Mouse (Mus musculus): ENCODE data around the gene Scnn1a. TPM values are rescaled to one million over a fixed set of nuclear protein-coding genes. Genes with fewer than 3 reads are reported as not detected.

Scnn1a gene
- polyA plus RNA-seq, 1 experiment from 2014 or later, result 0.44 TPM

DNA sequence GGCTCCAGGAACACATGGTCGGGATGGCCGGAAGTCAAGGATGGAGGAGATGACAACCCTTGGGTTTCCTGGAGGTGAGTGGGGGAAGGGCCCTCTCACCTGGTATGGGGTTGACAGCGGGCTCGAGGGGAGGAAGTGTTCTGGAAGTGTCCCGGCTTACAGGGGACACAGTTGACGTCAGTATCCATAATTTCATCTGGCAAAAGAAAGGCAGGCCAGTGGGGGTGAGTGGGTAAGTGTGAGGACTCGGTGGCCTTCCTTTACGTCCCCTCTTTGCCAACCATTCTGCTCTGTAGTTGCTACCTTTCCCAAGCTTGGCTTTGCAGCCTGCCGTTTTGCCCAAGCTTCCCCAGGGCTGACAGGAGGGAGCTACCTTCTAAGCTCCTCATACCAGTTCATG lies 8.3 kb upstream of the Scnn1a start:
- no peak overlapping the region for H3K27ac ChIP-seq (replicated peaks)
- H3K27me3 ChIP-seq (replicated peaks), result no peaks in the 10 kb centered on the region; the same call in 1 of the 2 replicates
- peaks cover 19% of the 10 kb centered on the region for H3K4me1 ChIP-seq
- peak overlapping the region; percentile 51 for H3K4me2 ChIP-seq
- no peaks in the 10 kb centered on the region for H3K36me3 ChIP-seq
- H3K9me3 ChIP-seq (replicated peaks), result no peaks in the 10 kb centered on the region
- WGBS, result 88% methylated on average over 9 of the region's 9 CpGs
- no peak overlapping the region for H3K4me3 ChIP-seq (replicated peaks)
- H3K9ac ChIP-seq (replicated peaks), result no peak overlapping the region
- no peak for ATAC-seq (ENCODE audit: low FRiP score)

DNA sequence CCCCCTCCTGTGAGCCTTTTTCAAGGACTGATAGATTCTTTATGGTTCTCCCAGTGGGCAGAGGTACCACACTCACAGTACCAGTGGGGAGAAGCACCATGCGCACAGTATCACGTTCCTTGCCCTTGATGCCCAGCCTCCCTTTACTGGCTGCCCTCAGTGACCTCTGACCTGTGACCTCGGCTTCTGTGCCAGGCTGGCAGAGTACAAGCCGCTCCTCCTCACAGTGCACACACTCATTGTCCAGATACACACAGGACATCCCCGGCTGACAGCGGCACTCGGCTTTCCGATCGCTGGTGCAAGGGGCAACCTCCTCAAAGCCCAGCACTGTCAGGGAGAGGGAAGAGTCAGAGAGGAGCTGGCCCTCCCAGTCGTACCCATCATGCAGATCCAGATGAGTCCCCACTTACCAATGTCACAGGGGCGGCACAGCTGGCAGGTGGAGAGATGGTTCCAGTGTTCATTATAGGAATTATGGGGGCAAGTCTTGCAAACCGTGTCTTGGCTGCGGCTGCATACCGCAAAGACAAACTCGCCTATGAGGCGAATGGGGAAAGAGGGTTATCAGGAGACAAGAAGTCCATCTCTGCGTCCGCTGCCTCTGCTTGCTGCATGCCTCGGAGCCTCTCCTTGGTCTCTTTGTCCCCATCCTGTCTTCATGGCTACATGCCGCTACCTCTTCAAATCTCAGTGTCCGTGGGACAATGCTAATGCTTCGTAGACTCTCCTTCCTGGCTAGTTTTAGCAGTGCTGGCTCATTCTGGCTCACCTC lies 7.7 kb upstream of the Scnn1a start:
- 69% methylated on average over 22 of the region's 22 CpGs for WGBS
- Histone ChIP-seq H3K9me3 (replicated peaks) (no peaks in the 10 kb centered on the region), H3K27me3 (replicated peaks) (no peaks in the 10 kb centered on the region; the same call in 1 of the 2 replicates), H3K27ac (replicated peaks) (no peak overlapping the region), H3K4me2 (peak overlapping the region; percentile 51), H3K4me1 (peaks cover 19% of the 10 kb centered on the region), H3K9ac (replicated peaks) (no peak overlapping the region), H3K36me3 (no peaks in the 10 kb centered on the region), H3K4me3 (replicated peaks) (peak overlapping the region; percentile 36)
- ATAC-seq (ENCODE audit: low FRiP score), result no peak

DNA sequence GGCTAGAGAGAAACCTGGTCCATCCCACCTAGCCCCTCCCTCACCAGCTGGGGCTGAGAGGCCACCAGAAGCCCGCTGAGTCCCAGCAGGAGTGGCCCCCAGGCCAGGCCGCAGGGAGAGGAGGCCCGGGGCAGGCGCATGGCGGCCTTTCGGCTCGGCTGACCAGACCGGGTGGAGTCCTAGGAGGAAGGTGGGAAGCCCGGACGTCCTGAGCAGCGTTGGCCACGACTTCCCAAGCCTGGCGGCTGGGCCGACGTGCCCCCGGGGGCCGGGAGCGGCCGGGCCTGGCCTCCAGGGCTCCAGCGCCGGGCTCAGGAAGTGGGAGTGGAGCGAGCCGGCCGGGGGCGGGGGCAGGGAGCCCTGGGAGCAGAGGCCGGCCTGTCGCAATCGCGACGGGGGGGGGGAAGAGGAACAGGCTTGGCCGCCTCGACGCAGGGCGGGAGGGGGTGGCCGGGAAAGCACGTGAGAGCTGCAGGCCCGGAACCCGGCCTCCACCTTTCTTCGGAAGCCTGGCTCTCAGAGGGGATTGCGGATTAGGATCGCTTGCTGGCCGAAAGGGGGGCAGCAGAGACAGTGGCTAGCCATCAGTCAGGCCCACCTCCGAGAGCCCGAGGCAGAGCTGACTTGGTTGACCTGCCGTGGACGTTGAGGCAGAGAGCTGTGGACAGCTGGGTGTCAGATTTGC lies 6.8 kb upstream of the Scnn1a start, which contains the start of gene Ltbr:
Gene Ltbr (minus strand): TSS at position 340 of the 685 bp plus-strand sequence.
- no peak within 1 kb of the TSS for H3K27ac ChIP-seq (replicated peaks)
- ATAC-seq (ENCODE audit: low FRiP score), result peak; percentile 59; the same call in 1 of the 2 replicates
- no peaks in the 10 kb centered on the region for H3K36me3 ChIP-seq
- peak within 1 kb of the TSS; percentile 36 for H3K4me3 ChIP-seq (replicated peaks)
- 3% methylated on average over 43 of the region's 46 CpGs for WGBS
- peaks cover 19% of the 10 kb centered on the region for H3K4me1 ChIP-seq
- H3K4me2 ChIP-seq, result peak within 1 kb of the TSS; percentile 51
- H3K9ac ChIP-seq (replicated peaks), result peak within 1 kb of the TSS; percentile 44
- H3K27me3 ChIP-seq (replicated peaks), result no peaks in the 10 kb centered on the region; the same call in 1 of the 2 replicates
- no peaks in the 10 kb centered on the region for H3K9me3 ChIP-seq (replicated peaks)

DNA sequence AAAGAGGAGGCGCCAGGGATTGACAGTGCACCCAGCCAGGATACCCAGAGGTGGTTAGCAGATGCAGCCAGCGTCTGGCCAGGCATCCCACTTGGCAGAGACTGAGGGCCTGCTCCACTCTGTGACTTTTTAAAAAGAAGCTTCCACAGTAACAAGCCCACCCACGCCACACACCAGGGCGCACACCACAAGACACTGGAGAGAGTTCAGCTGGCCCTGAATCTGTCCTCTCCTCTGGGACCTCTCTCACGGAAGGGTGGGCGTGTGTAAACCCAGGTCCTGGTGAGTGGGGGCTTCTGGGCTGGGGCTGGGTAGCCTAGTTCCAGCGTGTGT lies 6.3 kb upstream of the Scnn1a start:
- peak; percentile 21 for ATAC-seq (ENCODE audit: low FRiP score)
- WGBS, result 53% methylated on average over 7 of the region's 7 CpGs
- peak overlapping the region; percentile 36 for H3K4me3 ChIP-seq (replicated peaks)

DNA sequence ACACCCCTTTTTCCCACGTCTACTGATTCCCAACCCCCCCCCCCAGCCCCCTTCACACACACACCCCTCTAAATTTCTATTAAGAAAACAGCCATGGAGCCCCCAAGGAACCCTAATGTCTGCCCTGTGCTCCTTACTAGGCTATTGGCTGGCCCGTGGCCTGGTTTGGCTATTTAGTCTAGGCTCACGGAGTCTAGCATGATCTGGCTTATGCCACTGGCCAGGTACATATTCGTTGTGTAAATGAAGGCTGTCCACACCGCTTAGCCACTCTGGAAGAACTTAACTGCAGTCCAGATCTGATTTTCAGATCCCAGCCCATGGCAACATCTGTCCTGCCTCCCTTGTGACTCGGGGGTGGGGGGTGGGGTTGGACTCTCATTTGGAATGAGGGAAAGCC lies 5.7 kb upstream of the Scnn1a start:
- 69% methylated on average over 6 of the region's 6 CpGs for WGBS
- Histone ChIP-seq H3K4me2 (no peak overlapping the region), H3K36me3 (no peaks in the 10 kb centered on the region), H3K9me3 (replicated peaks) (no peaks in the 10 kb centered on the region), H3K9ac (replicated peaks) (no peak overlapping the region), H3K4me3 (replicated peaks) (no peak overlapping the region), H3K27ac (replicated peaks) (no peak overlapping the region), H3K27me3 (replicated peaks) (peaks cover 7% of the 10 kb centered on the region), H3K4me1 (peaks cover 19% of the 10 kb centered on the region)
- no peak for ATAC-seq (ENCODE audit: low FRiP score)

More for the DNA sequence above, 6.3 kb upstream of the Scnn1a start:
- no peak overlapping the region for H3K27ac ChIP-seq (replicated peaks)
- H3K9ac ChIP-seq (replicated peaks), result peak overlapping the region; percentile 44; the same call in 1 of the 2 replicates
- peaks cover 19% of the 10 kb centered on the region for H3K4me1 ChIP-seq
- H3K27me3 ChIP-seq (replicated peaks), result peaks cover 3% of the 10 kb centered on the region
- no peaks in the 10 kb centered on the region for H3K9me3 ChIP-seq (replicated peaks)
- H3K36me3 ChIP-seq, result no peaks in the 10 kb centered on the region
- H3K4me2 ChIP-seq, result peak overlapping the region; percentile 51

DNA sequence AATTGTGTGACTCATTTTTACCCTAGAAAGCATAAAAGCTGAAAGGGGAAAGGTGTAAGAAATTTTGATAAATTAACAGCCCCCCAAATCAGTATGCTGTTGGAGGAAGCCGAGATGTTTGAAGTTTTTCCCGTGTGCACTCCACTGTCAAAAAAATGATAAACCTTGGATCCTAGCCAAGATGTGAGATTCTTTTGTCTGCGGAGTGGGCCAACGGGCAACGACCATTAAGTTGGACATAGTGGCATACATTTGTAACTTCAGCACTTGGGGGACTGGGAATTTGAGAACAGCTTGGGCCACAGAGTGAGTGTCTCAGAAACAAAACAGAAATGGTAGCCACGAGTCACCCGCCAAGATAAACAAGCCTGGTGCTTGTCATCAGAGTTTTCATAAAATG lies 3.4 kb upstream of the Scnn1a start:
- H3K9me3 ChIP-seq (replicated peaks), result no peaks in the 10 kb centered on the region
- H3K27me3 ChIP-seq (replicated peaks), result peaks cover 30% of the 10 kb centered on the region
- peaks cover 26% of the 10 kb centered on the region for H3K4me1 ChIP-seq
- H3K4me2 ChIP-seq, result no peak overlapping the region
- ATAC-seq (ENCODE audit: low FRiP score), result no peak
- H3K27ac ChIP-seq (replicated peaks), result no peak overlapping the region
- no peaks in the 10 kb centered on the region for H3K36me3 ChIP-seq
- 71% methylated on average over 7 of the region's 7 CpGs for WGBS
- no peak overlapping the region for H3K9ac ChIP-seq (replicated peaks)
- H3K4me3 ChIP-seq (replicated peaks), result no peak overlapping the region

DNA sequence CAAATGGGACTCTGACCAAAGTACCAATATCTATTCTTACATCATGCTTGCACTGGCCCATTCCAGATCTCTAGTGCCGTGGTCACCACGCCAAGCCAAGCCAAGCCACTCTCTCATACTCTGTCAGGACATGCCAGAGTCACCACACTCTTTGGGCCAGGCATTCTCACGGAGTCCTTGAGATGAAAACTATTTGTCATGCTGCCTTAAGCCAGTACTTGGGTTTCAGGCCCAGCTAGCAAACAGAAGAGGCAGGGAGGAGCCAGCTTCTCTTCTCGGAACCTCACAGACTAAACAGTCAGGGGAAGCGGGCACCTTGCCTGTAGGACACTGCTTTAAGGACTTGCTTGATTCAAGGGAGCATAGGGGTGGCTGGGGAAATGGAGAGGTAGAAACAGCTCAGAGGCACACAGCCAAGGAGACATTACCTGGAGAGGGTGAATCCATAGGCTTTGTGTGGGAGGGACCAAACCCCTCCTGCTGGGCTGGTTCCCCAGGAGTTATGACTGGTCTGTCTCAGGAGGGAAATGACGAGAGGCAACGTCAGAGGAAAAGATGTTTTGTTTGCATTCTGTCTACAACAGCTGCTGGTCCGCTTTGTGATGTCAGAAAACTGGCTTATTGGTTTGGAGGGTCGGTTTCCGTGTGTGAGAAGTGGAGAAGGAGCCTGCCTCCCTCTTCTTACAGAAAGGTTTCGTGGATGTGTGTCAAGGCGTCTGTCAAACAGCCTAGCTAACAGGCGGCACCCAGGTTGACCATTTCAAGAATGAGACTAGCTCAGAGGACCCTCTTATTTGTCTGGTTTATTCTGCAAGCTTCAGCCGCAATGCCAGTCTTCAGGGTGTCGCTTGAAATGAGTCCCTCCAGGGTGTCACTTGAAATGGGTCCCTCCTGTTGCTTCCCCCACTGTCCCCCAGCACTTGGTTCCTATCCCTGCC lies 1.2 kb upstream of the Scnn1a start:
- H3K27me3 ChIP-seq (replicated peaks), result peaks cover 47% of the 10 kb centered on the region
- no peak for ATAC-seq (ENCODE audit: low FRiP score)
- WGBS, result 73% methylated on average over 15 of the region's 15 CpGs

DNA sequence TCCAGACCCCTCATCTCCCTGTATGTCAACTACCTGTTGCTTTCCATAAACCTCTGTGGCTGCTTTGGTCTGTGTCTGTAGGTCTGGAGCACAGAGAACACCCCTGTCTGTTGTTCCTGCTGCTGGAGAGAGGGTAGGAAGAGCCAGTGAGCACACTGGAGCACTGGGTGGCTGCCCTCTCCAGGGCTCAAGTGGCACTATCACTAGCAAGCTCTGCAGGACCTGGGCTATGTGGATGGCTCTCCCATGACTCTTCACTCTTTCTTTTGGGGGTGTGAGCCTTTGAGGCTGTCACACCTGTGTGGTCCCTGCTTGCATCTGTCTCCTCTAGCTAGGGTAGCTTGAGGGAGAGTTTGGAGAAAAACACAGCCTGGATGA lies 551 bp upstream of the Scnn1a start:
- no peak for ATAC-seq (ENCODE audit: low FRiP score)
- peaks cover 47% of the 10 kb centered on the region for H3K27me3 ChIP-seq (replicated peaks)
- H3K4me2 ChIP-seq, result no peak overlapping the region
- no peaks in the 10 kb centered on the region for H3K36me3 ChIP-seq
- no peaks in the 10 kb centered on the region for H3K9me3 ChIP-seq (replicated peaks)
- H3K9ac ChIP-seq (replicated peaks), result no peak overlapping the region
- H3K4me3 ChIP-seq (replicated peaks), result no peak overlapping the region
- peaks cover 7% of the 10 kb centered on the region for H3K4me1 ChIP-seq
- no peak overlapping the region for H3K27ac ChIP-seq (replicated peaks)

More for the DNA sequence above, 1.2 kb upstream of the Scnn1a start:
- no peak overlapping the region for H3K9ac ChIP-seq (replicated peaks)
- H3K4me3 ChIP-seq (replicated peaks), result no peak overlapping the region
- H3K4me1 ChIP-seq, result peaks cover 11% of the 10 kb centered on the region
- no peak overlapping the region for H3K27ac ChIP-seq (replicated peaks)
- H3K9me3 ChIP-seq (replicated peaks), result no peaks in the 10 kb centered on the region
- H3K36me3 ChIP-seq, result no peaks in the 10 kb centered on the region
- no peak overlapping the region for H3K4me2 ChIP-seq

DNA sequence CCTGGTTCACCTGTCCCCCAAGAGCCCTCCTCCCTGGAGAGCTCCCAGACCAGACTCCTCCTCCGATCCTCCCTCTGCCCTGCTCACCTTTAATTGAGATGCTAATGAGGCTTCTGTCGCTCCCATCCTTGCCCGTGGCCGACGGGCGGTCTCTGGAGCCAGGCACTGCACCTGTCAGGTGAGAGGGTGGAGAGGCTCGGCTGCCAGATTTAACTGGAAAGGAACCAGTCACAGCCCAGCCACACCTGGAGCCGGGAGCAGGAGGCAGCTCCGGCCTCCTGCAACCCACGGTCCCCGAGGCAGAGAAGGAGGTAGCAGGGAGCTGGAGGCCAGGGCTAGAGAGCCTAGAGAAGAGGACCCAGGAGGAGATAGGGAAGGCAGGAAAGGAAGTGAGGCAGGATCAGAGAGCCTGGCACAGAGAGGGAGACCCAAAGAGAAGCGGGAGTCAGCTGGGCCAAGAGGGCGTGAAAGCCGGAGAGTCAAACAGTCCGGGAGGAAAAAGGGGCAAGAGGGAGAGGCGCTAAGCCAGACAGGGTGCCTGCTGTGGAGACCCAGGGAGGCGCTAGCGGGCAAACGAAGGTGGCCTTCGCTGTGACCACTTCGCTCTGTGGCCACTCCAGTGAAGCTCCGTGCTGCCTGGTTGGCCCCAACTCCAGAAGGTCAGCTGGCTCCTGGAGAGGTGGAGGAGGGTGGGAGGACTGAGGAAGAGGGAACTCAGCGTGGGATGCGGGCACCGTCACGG lies 826 bp downstream of the Scnn1a start:
- Histone ChIP-seq H3K36me3 (no peaks in the 10 kb centered on the region), H3K9me3 (replicated peaks) (no peaks in the 10 kb centered on the region), H3K4me3 (replicated peaks) (no peak overlapping the region), H3K27ac (replicated peaks) (no peak overlapping the region), H3K4me2 (no peak overlapping the region; the same call in 1 of the 2 replicates), H3K9ac (replicated peaks) (no peak overlapping the region), H3K4me1 (peaks cover 7% of the 10 kb centered on the region), H3K27me3 (replicated peaks) (peaks cover 47% of the 10 kb centered on the region)
- 6% methylated on average over 26 of the region's 26 CpGs for WGBS
- ATAC-seq (ENCODE audit: low FRiP score), result no peak

DNA sequence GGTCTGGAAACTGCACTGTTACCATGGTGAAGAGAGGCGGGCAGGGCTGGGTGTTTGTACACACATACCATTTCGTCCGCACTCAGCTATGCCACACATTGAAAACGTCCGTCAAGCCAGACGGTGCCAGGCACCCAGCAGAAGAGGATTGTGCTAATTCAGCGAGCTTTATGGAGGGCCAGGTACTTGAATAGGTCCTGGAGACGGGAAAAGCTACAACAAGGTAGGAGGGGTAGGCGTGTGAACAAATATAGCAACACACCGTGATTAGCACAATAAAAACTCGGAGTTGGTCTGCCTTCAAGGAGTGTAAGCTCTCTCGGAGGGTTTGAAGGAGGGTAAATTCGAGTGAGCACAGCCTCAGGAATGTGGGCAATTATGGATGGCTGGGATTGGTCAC lies 2.3 kb downstream of the Scnn1a start:
- H3K4me1 ChIP-seq, result peaks cover 7% of the 10 kb centered on the region
- peaks cover 47% of the 10 kb centered on the region for H3K27me3 ChIP-seq (replicated peaks)
- ATAC-seq (ENCODE audit: low FRiP score), result no peak

DNA sequence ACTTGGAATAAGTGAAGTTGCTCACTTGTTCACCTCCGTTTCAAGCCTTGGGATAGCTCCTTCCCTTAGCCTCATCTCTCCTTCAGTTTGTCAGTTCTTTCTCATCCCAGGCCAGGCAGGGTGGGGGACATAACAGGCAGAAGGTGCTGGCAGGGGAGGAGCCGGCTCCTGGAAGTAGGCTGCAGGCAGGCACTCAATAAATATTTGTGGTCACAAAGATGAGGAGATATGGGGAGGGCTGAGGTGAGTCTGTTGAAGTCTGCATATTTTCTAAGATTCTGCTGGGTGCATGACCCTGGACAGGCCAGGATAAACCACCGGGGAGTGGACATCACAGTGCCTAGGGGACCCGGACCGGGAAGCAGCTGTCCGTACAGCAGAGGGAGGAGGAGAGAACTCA lies 3.1 kb downstream of the Scnn1a start:
- 76% methylated on average over 6 of the region's 6 CpGs for WGBS
- H3K36me3 ChIP-seq, result no peaks in the 10 kb centered on the region
- no peak overlapping the region for H3K27ac ChIP-seq (replicated peaks)
- peaks cover 47% of the 10 kb centered on the region for H3K27me3 ChIP-seq (replicated peaks)
- H3K4me1 ChIP-seq, result peaks cover 7% of the 10 kb centered on the region
- H3K4me3 ChIP-seq (replicated peaks), result no peak overlapping the region
- no peak overlapping the region for H3K9ac ChIP-seq (replicated peaks)
- ATAC-seq (ENCODE audit: low FRiP score), result no peak
- H3K9me3 ChIP-seq (replicated peaks), result no peaks in the 10 kb centered on the region
- no peak overlapping the region for H3K4me2 ChIP-seq

More for the DNA sequence above, 2.3 kb downstream of the Scnn1a start:
- Histone ChIP-seq H3K4me3 (replicated peaks) (no peak overlapping the region), H3K4me2 (no peak overlapping the region), H3K9me3 (replicated peaks) (no peaks in the 10 kb centered on the region), H3K36me3 (no peaks in the 10 kb centered on the region), H3K27ac (replicated peaks) (no peak overlapping the region), H3K9ac (replicated peaks) (no peak overlapping the region)
- WGBS, result 45% methylated on average over 13 of the region's 13 CpGs

Data from neural tube, embryonic 15.5 days (tissue).